ENCODE assay signal across 19 mouse cellular contexts in the genomic region with DNA sequence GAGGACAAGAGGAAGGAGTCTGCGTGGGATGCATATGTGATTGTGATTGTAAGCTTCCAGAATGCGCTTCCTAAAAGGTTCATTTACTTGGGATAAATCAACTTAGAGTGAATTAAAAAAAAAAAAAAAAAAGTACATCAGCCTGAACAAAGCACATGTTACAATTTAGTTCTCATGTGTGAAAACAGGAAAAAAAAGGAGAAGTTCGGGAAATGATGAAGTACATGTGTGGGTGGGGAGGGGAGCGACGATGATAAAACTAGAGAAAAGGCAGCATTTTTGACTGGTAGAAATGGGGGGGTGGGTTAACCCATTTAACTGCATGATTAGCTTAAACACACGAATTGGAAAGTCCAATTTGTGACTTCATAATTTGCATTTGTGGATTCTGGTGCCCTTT. TPM values are rescaled to one million over a fixed set of nuclear protein-coding genes. Genes with fewer than 3 reads are reported as not detected.
A peak's percentile ranks its signal among the peaks of the same experiment; 100 is the strongest.
DNase-seq lines count a peak whose midpoint lies in the region; ATAC-seq lines count a peak whose summit lies in the region.
"Had no signal": no experiment of that assay in that cellular context is flagged by ENCODE, and none has a peak within 500 bp of the region (broad histone marks: within the 10 kb centered on the region; RNA-seq: fewer than 3 reads in every experiment).

No protein-coding gene starts in this region.

- WGBS in hindbrain, embryonic 14.5 days, result 78% methylated on average over 6 of the region's 6 CpGs
- WGBS in hindbrain, embryonic 11.5 days, result 83% methylated on average over 6 of the region's 6 CpGs

- H3K27me3 ChIP-seq in hindbrain, embryonic 14.5 days (ENCODE audit: control insufficient read depth, insufficient read depth, low read length), result no peaks in the 10 kb centered on the region
- no peaks in the 10 kb centered on the region for H3K27me3 ChIP-seq in hindbrain, embryonic 11.5 days (ENCODE audit: control insufficient read depth, insufficient read depth, low read length)
- no peaks in the 10 kb centered on the region for H3K27me3 ChIP-seq in splenic B cell, adult 2 months (ENCODE audit: control insufficient read depth, insufficient read depth, low read length, poor library complexity, severe bottlenecking)

- no peak overlapping the region for H3K4me3 ChIP-seq in hindbrain, embryonic 14.5 days (replicated peaks; ENCODE audit: low read length)
- no peak overlapping the region for H3K4me3 ChIP-seq in hindbrain, embryonic 11.5 days (ENCODE audit: low read depth, low read length)
- H3K4me3 ChIP-seq: embryonic facial prominence, embryonic 10.5 days; hindbrain, embryonic 10.5 days; limb, embryonic 10.5 days had no signal

- 0 out of 2 replicates have a peak, but pooled peaks cover 6% of the 10 kb centered on the region for H3K4me1 ChIP-seq in hindbrain, embryonic 14.5 days (replicated peaks; ENCODE audit: control insufficient read depth, insufficient read depth, low read length)
- H3K4me1 ChIP-seq in hindbrain, embryonic 11.5 days (replicated peaks; ENCODE audit: control insufficient read depth, insufficient read depth, low read length), result no peaks in the 10 kb centered on the region
- H3K4me1 ChIP-seq: embryonic facial prominence, embryonic 10.5 days; hindbrain, embryonic 10.5 days; limb, embryonic 10.5 days had no signal

- no peak overlapping the region for H3K4me2 ChIP-seq in hindbrain, embryonic 14.5 days (replicated peaks)
- H3K4me2 ChIP-seq in hindbrain, embryonic 11.5 days (replicated peaks; ENCODE audit: low read depth, low read length), result no peak overlapping the region

- no peak for DNase-seq in hindbrain, embryonic 14.5 days (ENCODE audit: low spot score)
- no peak for DNase-seq in hindbrain, embryonic 11.5 days (ENCODE audit: low spot score)
- peak; percentile 37 for DNase-seq in splenic B cell, adult 2 months (ENCODE audit: low read depth, low spot score)
- no peak for DNase-seq in adrenal gland, adult 18-20 months (ENCODE audit: low spot score in 2 of 2)
- no peak for DNase-seq in testis, postnatal 10 days (ENCODE audit: low spot score)
- DNase-seq: adrenal gland, postnatal 25 days; cerebellum, adult 18-20 months; cerebellum, postnatal 36 days; gastrocnemius, postnatal 14 days; kidney, adult 9 months; kidney, postnatal 36 days; lung, adult 18-20 months had no signal

- no peak overlapping the region for H3K9ac ChIP-seq in hindbrain, embryonic 14.5 days
- no peak overlapping the region for H3K9ac ChIP-seq in hindbrain, embryonic 11.5 days (ENCODE audit: low read depth, low read length)

- H3K27ac ChIP-seq in hindbrain, embryonic 14.5 days, result peak overlapping the region; percentile 60
- no peak overlapping the region for H3K27ac ChIP-seq in hindbrain, embryonic 11.5 days (ENCODE audit: low read depth, low read length)
- H3K27ac ChIP-seq: embryonic facial prominence, embryonic 10.5 days; hindbrain, embryonic 10.5 days; limb, embryonic 10.5 days; stomach, postnatal 0 days had no signal

- no peaks in the 10 kb centered on the region for H3K9me3 ChIP-seq in hindbrain, embryonic 14.5 days (ENCODE audit: control insufficient read depth, low read length)
- no peaks in the 10 kb centered on the region for H3K9me3 ChIP-seq in hindbrain, embryonic 11.5 days (ENCODE audit: control insufficient read depth, low read length)
- H3K9me3 ChIP-seq: embryonic facial prominence, embryonic 10.5 days; G1E; hindbrain, embryonic 10.5 days; limb, embryonic 10.5 days had no signal

- no peak for ATAC-seq in hindbrain, embryonic 14.5 days (ENCODE audit: low FRiP score)
- no peak for ATAC-seq in hindbrain, embryonic 11.5 days (ENCODE audit: low FRiP score)
- peak; percentile 73 for ATAC-seq in common myeloid progenitor, adult 5-6 weeks (replicated peaks; ENCODE audit: low read depth, poor library complexity, severe bottlenecking)
- ATAC-seq in hematopoietic stem cell, adult 5-6 weeks (replicated peaks in 1 of 2; ENCODE audit: insufficient read depth in 1 of 2, low FRiP score in 2 of 2, low TSS enrichment in 1 of 2, low read depth in 1 of 2, poor library complexity in 2 of 2, severe bottlenecking in 2 of 2), result peak; percentile 21 to 37; a peak in 1 of 4 replicates

- H3K36me3 ChIP-seq in hindbrain, embryonic 14.5 days (replicated peaks; ENCODE audit: control insufficient read depth, insufficient read depth), result no peaks in the 10 kb centered on the region
- no peaks in the 10 kb centered on the region for H3K36me3 ChIP-seq in hindbrain, embryonic 11.5 days (ENCODE audit: control insufficient read depth, insufficient read depth, low read length)
- no peaks in the 10 kb centered on the region for H3K36me3 ChIP-seq in splenic B cell, adult 2 months (ENCODE audit: control insufficient read depth, insufficient read depth, low read length, poor library complexity, severe bottlenecking)
- H3K36me3 ChIP-seq: embryonic facial prominence, embryonic 10.5 days; G1E; hindbrain, embryonic 10.5 days; limb, embryonic 10.5 days had no signal

RNA-seq across cellular contexts. Expression of gene Kcna3, which starts 31.3 kb away (rescaled TPM):
- 10.9 and 14.8 TPM in 2 replicates for polyA plus RNA-seq in hindbrain, embryonic 14.5 days (2014; fragmentation: Nextera tagmentation; extraction: Ambion mirVana)
- polyA plus RNA-seq in hindbrain, embryonic 11.5 days (2014; fragmentation: Nextera tagmentation; extraction: Ambion mirVana), result 4.6 and 4.7 TPM in 2 replicates
- 15.5 and 20.9 TPM in 2 replicates for total RNA-seq in common myeloid progenitor, adult 5-6 weeks (2017)
- total RNA-seq in hematopoietic stem cell, adult 5-6 weeks (2017), result 16.3 and 16.8 TPM in 2 replicates
- 1 to 10 TPM in 1 of 2 experiments, under 1 TPM in 1; 0.83 to 1.3 TPM for total RNA-seq in adrenal gland, adult 18-20 months (2021)
- total RNA-seq: G1E had no signal
- polyA plus RNA-seq: G1E had no signal

RNA-seq across cellular contexts. Expression of gene Kcna2, which starts 33.7 kb away (rescaled TPM):
- 1.9 and 2.0 TPM in 2 replicates for polyA plus RNA-seq in hindbrain, embryonic 14.5 days (2014; fragmentation: Nextera tagmentation; extraction: Ambion mirVana)
- polyA plus RNA-seq in hindbrain, embryonic 11.5 days (2014; fragmentation: Nextera tagmentation; extraction: Ambion mirVana), result 0.21 and 0.32 TPM in 2 replicates
- not detected in 2 replicates for total RNA-seq in common myeloid progenitor, adult 5-6 weeks (2017)
- not detected in 2 replicates for total RNA-seq in hematopoietic stem cell, adult 5-6 weeks (2017)
- 1 to 10 TPM in 1 of 2 experiments, under 1 TPM in 1; 0.66 to 1.1 TPM for total RNA-seq in adrenal gland, adult 18-20 months (2021)
- polyA plus RNA-seq: G1E had no signal

Comparison
In these comparisons a context has a peak if more than half of its experiments do, and no peak if none do; other contexts are left out.
1. ATAC-seq: peak in common myeloid progenitor, adult 5-6 weeks (single experiment) and hematopoietic stem cell, adult 5-6 weeks (2 of 2); none in hindbrain, embryonic 14.5 days (single experiment) and hindbrain, embryonic 11.5 days (single experiment).